Mouse (Mus musculus) kidney, adult 2 months (tissue): Measurements from ENCODE around the gene Mitf. TPM values are rescaled to one million over a fixed set of nuclear protein-coding genes. Genes with fewer than 3 reads are reported as not detected.

Experiments
- DNase-seq: peaks from one replicate; pipeline ENCODE4 v3.0.0; 2021
- H3K27ac ChIP-seq: fragments of 200-500 bp; 2 replicates; pipeline ENCODE4 v1.5.1; 2012; ENCODE audit warnings: low read depth, low read length, control low read depth, inconsistent platforms; ENCODE audit not compliant: insufficient read depth
- H3K27me3 ChIP-seq: fragments of 200-500 bp; replicated peaks from 2 replicates; pipeline ENCODE4 v1.6.1; 2012; ENCODE audit warnings: mild to moderate bottlenecking, moderate library complexity, low read length, inconsistent platforms; ENCODE audit not compliant: control insufficient read depth, insufficient read depth
- H3K36me3 ChIP-seq: fragments of 200-500 bp; 2 replicates; pipeline ENCODE4 v1.6.1; 2012; ENCODE audit warnings: mild to moderate bottlenecking, moderate library complexity, low read length, inconsistent platforms; ENCODE audit not compliant: control insufficient read depth, insufficient read depth
- H3K4me1 ChIP-seq: fragments of 200-500 bp; 2 replicates; pipeline ENCODE4 v1.6.1; 2011; ENCODE audit warnings: low read length; ENCODE audit not compliant: control insufficient read depth, insufficient read depth
- H3K4me3 ChIP-seq: fragments of 200-500 bp; 2 replicates; pipeline ENCODE4 v1.5.1; 2011; ENCODE audit warnings: mild to moderate bottlenecking, low read depth, low read length, control low read depth; ENCODE audit not compliant: insufficient read depth
- CTCF ChIP-seq: fragments of 200-500 bp; conservative IDR thresholded peaks from 2 replicates; pipeline ENCODE4 v1.5.1; 2011; ENCODE audit warnings: low read depth, mild to moderate bottlenecking, control low read depth, low read length, moderate library complexity, mixed read lengths; ENCODE audit not compliant: insufficient read depth, insufficient read length
- POLR2A ChIP-seq: fragments of 200-500 bp; IDR thresholded peaks from one replicate; pipeline ENCODE4 v1.6.1; 2011; ENCODE audit warnings: low read depth, low read length, control low read depth
- WGBS: fragments of 180-500 bp; shearing (Covaris S2); methylation state at CpG from one replicate; pipeline ENCODE4 v1.1.7; 2018; 5-methylcytosine and 5-hydroxymethylcytosine counted together
- polyA plus RNA-seq: library from polyadenylated mRNA; depleted of rRNA; stranded (reverse); fragments of >200 nt; gene quantifications from 2 replicates; pipeline ENCODE4 v1.2.3, GENCODE M21; 2012

Gene Mitf
- polyA plus RNA-seq, 1 experiment, result 8.3 TPM

GRCm38 (mm10) chr6:97929051-97929450, 122.2 kb downstream of the Mitf start:
- no peak for DNase-seq
- no peaks in the 10 kb centered on the region for H3K27me3 ChIP-seq
- H3K36me3 ChIP-seq, result no peaks in the 10 kb centered on the region
- no peak overlapping the region for H3K4me3 ChIP-seq
- WGBS, result 62% methylated on average over 3 of the region's 3 CpGs
- TF ChIP-seq POLR2A (no peak), CTCF (no peak)
- H3K27ac ChIP-seq, result peak overlapping the region; percentile 38; the same call in 1 of the 2 replicates
- peaks cover 7% of the 10 kb centered on the region; the same call in 1 of the 2 replicates for H3K4me1 ChIP-seq

DNA sequence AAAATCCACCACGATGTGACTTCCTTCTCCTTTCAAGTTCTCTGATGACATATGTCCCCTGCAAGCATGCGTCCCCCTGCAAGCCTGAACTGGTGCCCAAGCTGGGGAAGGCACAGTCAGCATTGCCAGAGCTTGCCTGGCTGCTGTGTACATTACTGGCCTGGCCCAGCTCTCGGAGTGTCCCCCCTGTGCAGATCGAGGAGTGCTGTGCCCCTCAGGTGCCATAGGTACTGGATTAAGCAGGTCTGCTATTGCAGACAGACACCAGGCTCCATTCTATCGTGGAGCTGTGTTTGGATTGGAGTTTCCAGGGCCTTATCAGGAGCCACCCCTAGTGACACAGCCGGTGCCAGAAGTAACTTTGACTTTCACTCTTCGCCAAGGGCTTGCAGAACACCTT, 122.6 kb downstream of the Mitf start:
- H3K27ac ChIP-seq, result peak overlapping the region; percentile 33
- WGBS, result 45% methylated on average over 7 of the region's 7 CpGs

GRCm38 (mm10) chr6:97937139-97937538, 130.3 kb downstream of the Mitf start:
- no peak for TF ChIP-seq POLR2A
- no peak for TF ChIP-seq CTCF
- 68% methylated on average over 5 of the region's 5 CpGs for WGBS
- no peak for DNase-seq
- no peaks in the 10 kb centered on the region; the same call in 1 of the 2 replicates for H3K4me1 ChIP-seq
- no peak overlapping the region for H3K4me3 ChIP-seq
- no peaks in the 10 kb centered on the region for H3K27me3 ChIP-seq
- H3K27ac ChIP-seq, result no peak overlapping the region
- H3K36me3 ChIP-seq, result no peaks in the 10 kb centered on the region

More for the DNA sequence above, 122.6 kb downstream of the Mitf start:
- DNase-seq, result peak; percentile 68
- H3K27me3 ChIP-seq, result no peaks in the 10 kb centered on the region
- H3K4me1 ChIP-seq, result peaks cover 7% of the 10 kb centered on the region; the same call in 1 of the 2 replicates
- H3K4me3 ChIP-seq, result peak overlapping the region; percentile 55
- TF ChIP-seq CTCF (no peak), POLR2A (no peak)
- no peaks in the 10 kb centered on the region for H3K36me3 ChIP-seq

GRCm38 (mm10) chr6:97937897-97938614, 131.2 kb downstream of the Mitf start:
- H3K27ac ChIP-seq, result no peak overlapping the region
- 68% methylated on average over 11 of the region's 11 CpGs for WGBS
- no peak overlapping the region for H3K4me3 ChIP-seq
- no peak for TF ChIP-seq CTCF
- TF ChIP-seq POLR2A, result no peak
- H3K4me1 ChIP-seq, result no peaks in the 10 kb centered on the region; the same call in 1 of the 2 replicates
- H3K36me3 ChIP-seq, result no peaks in the 10 kb centered on the region
- no peaks in the 10 kb centered on the region for H3K27me3 ChIP-seq
- no peak for DNase-seq

DNA sequence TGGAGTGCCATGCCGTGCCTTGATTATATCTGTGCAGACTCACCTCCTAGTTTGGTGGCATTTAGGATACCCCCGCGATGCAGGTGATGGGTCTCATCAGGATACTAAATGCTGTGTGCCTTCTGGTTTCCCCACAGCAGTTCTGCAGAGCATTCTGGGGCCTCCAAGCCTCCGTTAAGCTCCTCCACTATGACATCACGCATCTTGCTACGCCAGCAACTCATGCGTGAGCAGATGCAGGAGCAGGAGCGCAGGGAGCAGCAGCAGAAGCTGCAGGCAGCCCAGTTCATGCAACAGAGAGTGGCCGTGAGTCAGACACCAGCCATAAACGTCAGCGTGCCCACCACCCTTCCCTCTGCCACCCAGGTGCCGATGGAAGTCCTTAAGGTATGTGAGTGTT, 134.1 kb downstream of the Mitf start:
- H3K27me3 ChIP-seq, result no peaks in the 10 kb centered on the region
- H3K27ac ChIP-seq, result no peak overlapping the region
- no peaks in the 10 kb centered on the region for H3K36me3 ChIP-seq
- H3K4me1 ChIP-seq, result no peaks in the 10 kb centered on the region
- H3K4me3 ChIP-seq, result no peak overlapping the region
- WGBS, result 87% methylated on average over 12 of the region's 12 CpGs
- DNase-seq, result no peak
- TF ChIP-seq POLR2A (no peak), CTCF (no peak)

- Histone ChIP-seq H3K36me3 (no peaks in the 10 kb centered on the region), H3K27ac (no peak overlapping the region), H3K27me3 (no peaks in the 10 kb centered on the region), H3K4me3 (no peak overlapping the region), H3K4me1 (peaks cover 8% of the 10 kb centered on the region)
- no peak for DNase-seq
- 72% methylated on average over 13 of the region's 13 CpGs for WGBS
- no peak for TF ChIP-seq POLR2A
- TF ChIP-seq CTCF, result no peak
These were observed 143.4 kb downstream of the Mitf start for GRCm38 (mm10) chr6:97950033-97950881.

DNA sequence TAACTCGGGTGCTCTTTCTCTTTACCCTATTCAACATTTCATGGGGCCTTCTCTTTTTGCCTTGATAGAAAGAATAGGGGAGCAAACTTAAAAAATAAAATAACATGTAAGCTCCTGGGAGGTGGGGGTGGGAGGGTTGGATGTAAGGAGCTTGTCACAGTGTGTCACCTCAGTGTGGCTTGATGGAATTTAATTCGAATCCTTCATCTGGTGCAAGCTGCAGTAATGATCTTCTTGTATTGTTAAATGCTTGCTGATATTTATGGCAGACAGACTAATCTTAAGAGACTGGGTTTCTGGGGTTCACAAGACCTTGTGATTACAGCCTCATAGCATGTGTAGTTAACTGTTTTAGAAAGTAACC, 144.0 kb downstream of the Mitf start:
- Histone ChIP-seq H3K27ac (no peak overlapping the region), H3K27me3 (no peaks in the 10 kb centered on the region), H3K36me3 (no peaks in the 10 kb centered on the region), H3K4me3 (no peak overlapping the region), H3K4me1 (peaks cover 8% of the 10 kb centered on the region)
- DNase-seq, result no peak
- WGBS, result 69% methylated on average over 2 of the region's 2 CpGs
- TF ChIP-seq CTCF (no peak), POLR2A (no peak)
